Mouse (Mus musculus) embryonic facial prominence, embryonic 11.5 days (tissue): ENCODE data around the gene Tmigd3. TPM values are rescaled to one million over a fixed set of nuclear protein-coding genes. Genes with fewer than 3 reads are reported as not detected.

Source experiments
- ATAC-seq: fragments of 200-750 bp; cut with Nextera tagmentation; replicated peaks from 2 replicates; pipeline ENCODE4 v1.8.0; 2017; ENCODE audit warnings: low read depth; ENCODE audit not compliant: insufficient number of reproducible peaks, low FRiP score, low TSS enrichment
- DNase-seq: peaks from one replicate; pipeline ENCODE4 v3.0.0-alpha.2; 2015; ENCODE audit warnings: low spot score
- H3K27ac ChIP-seq: fragments of 300-500 bp; sonication (generic); replicated peaks from 2 replicates; pipeline ENCODE4 v1.5.1; 2014; ENCODE audit warnings: mild to moderate bottlenecking, low read depth, low read length, control low read depth
- H3K27me3 ChIP-seq: fragments of 300-500 bp; sonication (generic); 2 replicates; pipeline ENCODE4 v1.6.1; 2014; ENCODE audit warnings: mild to moderate bottlenecking, low read length, moderate library complexity, mixed read lengths; ENCODE audit not compliant: control insufficient read depth, insufficient read depth
- H3K36me3 ChIP-seq: fragments of 300-500 bp; sonication (generic); replicated peaks from 2 replicates; pipeline ENCODE4 v1.6.1; 2014; ENCODE audit warnings: low read depth, mild to moderate bottlenecking, low read length, moderate library complexity, mixed read lengths; ENCODE audit not compliant: control insufficient read depth, insufficient read depth
- H3K4me1 ChIP-seq: fragments of 300-500 bp; sonication (generic); 2 replicates; pipeline ENCODE4 v1.6.1; 2014; ENCODE audit warnings: low read length, mixed read lengths; ENCODE audit not compliant: control insufficient read depth, insufficient read depth
- H3K4me2 ChIP-seq: fragments of 300-500 bp; sonication (generic); 2 replicates; pipeline ENCODE4 v1.6.1; 2014; ENCODE audit warnings: low read depth, mild to moderate bottlenecking, control low read depth, low read length, moderate library complexity
- H3K4me3 ChIP-seq: fragments of 300-500 bp; sonication (generic); 2 replicates; pipeline ENCODE4 v1.5.1; 2014; ENCODE audit warnings: low read depth, low read length, control low read depth
- H3K9ac ChIP-seq: fragments of 300-500 bp; sonication (generic); replicated peaks from 2 replicates; pipeline ENCODE4 v1.6.1; 2014; ENCODE audit warnings: mild to moderate bottlenecking, control low read depth, low read length
- H3K9me3 ChIP-seq: fragments of 300-500 bp; sonication (generic); replicated peaks from 2 replicates; pipeline ENCODE4 v1.6.1; 2016; ENCODE audit warnings: mild to moderate bottlenecking, low read length, inconsistent platforms, mixed read lengths; ENCODE audit not compliant: control insufficient read depth
- WGBS: fragments of 180-500 bp; shearing (Covaris S2); extraction: QIAGEN DNeasy Blood & Tissue Kit; methylation state at CpG from one replicate; pipeline ENCODE4 v1.1.7; 2014; 5-methylcytosine and 5-hydroxymethylcytosine counted together
- polyA plus RNA-seq: library from polyadenylated mRNA; unstranded; fragments of >200 nt; fragmentation: Nextera tagmentation; extraction: Ambion mirVana; gene quantifications from 2 replicates; pipeline ENCODE4 v1.2.1, GENCODE M21; 2014

Tmigd3 gene
- polyA plus RNA-seq, 1 experiment from 2014 or later: not detected

DNA sequence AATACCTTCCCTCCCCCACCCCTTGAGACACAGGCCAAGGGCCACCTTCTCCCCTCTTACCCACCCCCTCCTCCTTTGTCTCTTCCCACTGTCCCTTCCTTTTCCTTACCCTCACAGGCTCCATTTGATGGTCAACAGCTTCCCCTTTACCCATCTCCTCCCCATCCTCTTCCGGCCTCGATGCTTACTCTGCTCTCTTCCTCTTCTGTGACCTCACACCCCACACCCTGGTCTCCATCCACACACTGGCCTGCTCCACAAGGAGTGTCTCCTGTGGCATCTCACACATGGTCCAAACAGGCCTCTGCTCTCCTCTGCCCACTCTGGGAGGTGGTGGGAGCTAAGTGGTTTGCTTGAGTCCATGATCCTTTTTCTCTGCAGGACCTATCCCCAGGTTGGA is 7.2 kb downstream of the Tmigd3 start:
- H3K4me2 ChIP-seq: no peak overlapping the region
- H3K27me3 ChIP-seq: no peaks in the 10 kb centered on the region
- ATAC-seq: no peak
- no peaks in the 10 kb centered on the region for H3K4me1 ChIP-seq
- no peak overlapping the region for H3K27ac ChIP-seq
- DNase-seq: no peak
- H3K9ac ChIP-seq: no peak overlapping the region
- WGBS: 76% methylated on average over 2 of the region's 2 CpGs
- H3K36me3 ChIP-seq: no peaks in the 10 kb centered on the region
- no peak overlapping the region for H3K4me3 ChIP-seq
- H3K9me3 ChIP-seq: no peaks in the 10 kb centered on the region

DNA sequence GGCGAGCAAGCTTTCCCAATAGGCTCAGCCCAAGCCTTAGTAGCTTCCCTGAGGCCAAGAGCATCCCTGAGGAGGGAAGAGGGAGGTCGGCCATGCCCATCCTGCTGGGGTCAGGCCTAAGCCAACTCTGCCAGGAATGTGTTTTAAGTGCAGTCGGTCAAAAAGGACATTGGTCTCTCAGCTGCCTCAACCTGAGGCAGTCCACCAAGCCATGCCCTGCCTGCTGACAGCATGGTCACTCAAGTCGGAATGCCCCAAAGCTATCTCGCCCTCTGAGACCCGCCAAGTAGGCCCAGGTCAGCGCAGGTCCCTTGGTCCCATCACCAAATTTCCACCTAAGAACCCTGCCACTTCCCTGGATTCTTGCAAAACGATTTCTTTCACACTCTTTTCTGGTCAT is 8.0 kb downstream of the Tmigd3 start:
- no peak overlapping the region for H3K9ac ChIP-seq
- no peaks in the 10 kb centered on the region for H3K4me1 ChIP-seq
- H3K27ac ChIP-seq: no peak overlapping the region
- H3K27me3 ChIP-seq: no peaks in the 10 kb centered on the region
- no peak for DNase-seq
- H3K9me3 ChIP-seq: no peaks in the 10 kb centered on the region
- no peak overlapping the region for H3K4me3 ChIP-seq
- ATAC-seq: no peak
- H3K36me3 ChIP-seq: no peaks in the 10 kb centered on the region
- no peak overlapping the region for H3K4me2 ChIP-seq
- 79% methylated on average over 8 of the region's 8 CpGs for WGBS

DNA sequence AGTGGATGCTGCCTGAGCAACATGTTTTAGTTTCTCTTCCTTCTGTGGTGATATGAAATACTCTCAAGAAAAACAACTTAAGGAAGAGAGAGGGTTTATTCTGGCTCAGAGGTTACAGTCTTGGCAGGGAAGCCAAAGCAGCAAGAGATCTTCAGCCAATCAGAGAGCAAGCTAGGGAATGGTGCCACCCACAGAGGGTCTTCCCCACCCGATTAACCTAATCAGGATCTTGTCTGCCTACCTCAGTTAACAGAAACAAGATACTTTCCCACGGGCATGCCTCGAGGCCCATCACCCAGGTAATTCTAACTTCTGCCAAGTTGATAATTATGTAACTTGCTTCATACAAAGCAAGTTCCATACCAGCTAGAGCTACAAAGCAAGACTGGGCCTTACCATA is 9.7 kb downstream of the Tmigd3 start:
- Histone ChIP-seq H3K4me1 (no peaks in the 10 kb centered on the region), H3K27ac (no peak overlapping the region), H3K9ac (no peak overlapping the region), H3K27me3 (no peaks in the 10 kb centered on the region), H3K4me3 (no peak overlapping the region), H3K4me2 (no peak overlapping the region), H3K36me3 (no peaks in the 10 kb centered on the region), H3K9me3 (no peaks in the 10 kb centered on the region)
- ATAC-seq: no peak
- DNase-seq: no peak
- WGBS: 61% methylated on average over 3 of the region's 3 CpGs

DNA sequence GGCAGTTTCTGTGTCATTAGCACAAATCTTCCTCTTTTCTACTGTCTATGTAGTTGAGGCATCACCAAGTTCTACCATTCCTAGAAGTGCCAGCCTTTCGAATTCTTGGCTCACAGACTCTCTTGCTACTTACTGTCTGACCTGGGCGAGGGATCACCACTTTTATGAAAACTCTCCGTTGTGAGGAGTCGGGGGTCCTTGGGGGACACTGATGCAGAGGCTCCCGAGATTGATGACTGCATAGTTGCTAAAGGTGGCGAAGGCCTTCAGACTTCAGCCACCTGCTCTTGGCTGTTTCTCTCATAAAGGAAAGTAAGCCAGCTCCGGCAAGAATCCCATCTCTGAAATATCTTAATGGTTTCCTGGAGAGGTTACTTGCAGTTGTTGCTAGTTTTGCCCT is 11.4 kb downstream of the Tmigd3 start:
- no peak for ATAC-seq
- no peak for DNase-seq
- no peaks in the 10 kb centered on the region for H3K36me3 ChIP-seq
- no peak overlapping the region for H3K9ac ChIP-seq
- no peaks in the 10 kb centered on the region for H3K27me3 ChIP-seq
- no peak overlapping the region for H3K4me3 ChIP-seq
- no peaks in the 10 kb centered on the region for H3K4me1 ChIP-seq
- no peak overlapping the region for H3K4me2 ChIP-seq
- 88% methylated on average over 7 of the region's 7 CpGs for WGBS
- H3K9me3 ChIP-seq: no peaks in the 10 kb centered on the region
- H3K27ac ChIP-seq: no peak overlapping the region

DNA sequence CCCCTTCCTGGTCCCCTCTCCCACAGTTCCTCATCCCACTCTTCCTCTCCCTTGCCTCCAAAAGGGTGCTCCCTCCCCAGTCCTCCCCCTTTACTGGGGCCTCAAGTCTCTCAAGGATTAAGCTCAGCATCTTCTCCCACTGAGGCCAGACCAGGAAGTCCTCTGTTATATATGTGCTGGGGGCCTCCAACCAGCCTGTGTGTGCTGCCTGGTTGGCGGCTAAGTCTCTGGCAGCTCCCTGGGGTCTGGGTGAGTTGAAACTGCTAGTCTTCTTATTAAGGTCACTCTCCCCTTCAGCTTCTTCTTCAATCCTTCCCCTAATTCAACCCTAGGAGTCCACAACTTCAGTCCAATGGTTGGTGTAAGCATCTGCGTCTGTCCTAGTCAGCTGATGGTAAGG is 12.4 kb downstream of the Tmigd3 start:
- Histone ChIP-seq H3K4me1 (no peaks in the 10 kb centered on the region), H3K4me3 (no peak overlapping the region), H3K9ac (no peak overlapping the region), H3K4me2 (no peak overlapping the region), H3K9me3 (no peaks in the 10 kb centered on the region), H3K27ac (no peak overlapping the region), H3K27me3 (no peaks in the 10 kb centered on the region), H3K36me3 (no peaks in the 10 kb centered on the region)
- ATAC-seq (no peak), DNase-seq (no peak)
- 98% methylated on average over 2 of the region's 2 CpGs for WGBS

DNA sequence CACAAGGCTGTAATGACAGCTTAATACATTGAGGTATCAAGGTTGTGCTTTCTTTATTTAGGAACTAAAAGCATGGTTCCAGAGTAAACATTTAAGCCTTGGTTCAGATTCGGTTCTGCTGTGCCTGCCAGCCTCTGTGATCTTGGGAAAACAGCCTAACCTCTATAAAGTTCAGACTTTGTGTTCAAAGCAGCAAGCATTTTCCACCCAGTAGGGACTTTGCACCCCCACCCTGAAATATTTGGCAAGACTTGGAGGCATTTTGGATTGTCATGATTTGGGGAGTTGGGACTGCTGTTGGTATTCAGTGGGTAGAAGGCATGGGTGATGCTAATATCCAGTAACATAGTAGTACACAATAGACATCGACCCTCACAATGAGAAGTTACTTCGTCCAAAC is 18.3 kb downstream of the Tmigd3 start:
- DNase-seq (no peak), ATAC-seq (no peak)
- Histone ChIP-seq H3K27me3 (no peaks in the 10 kb centered on the region), H3K4me3 (no peak overlapping the region), H3K9me3 (no peaks in the 10 kb centered on the region), H3K9ac (no peak overlapping the region), H3K27ac (no peak overlapping the region), H3K4me1 (peaks cover under 1% of the 10 kb centered on the region; the same call in 1 of the 2 replicates), H3K4me2 (no peak overlapping the region), H3K36me3 (no peaks in the 10 kb centered on the region)
- 73% methylated on average over 3 of the region's 3 CpGs for WGBS

DNA sequence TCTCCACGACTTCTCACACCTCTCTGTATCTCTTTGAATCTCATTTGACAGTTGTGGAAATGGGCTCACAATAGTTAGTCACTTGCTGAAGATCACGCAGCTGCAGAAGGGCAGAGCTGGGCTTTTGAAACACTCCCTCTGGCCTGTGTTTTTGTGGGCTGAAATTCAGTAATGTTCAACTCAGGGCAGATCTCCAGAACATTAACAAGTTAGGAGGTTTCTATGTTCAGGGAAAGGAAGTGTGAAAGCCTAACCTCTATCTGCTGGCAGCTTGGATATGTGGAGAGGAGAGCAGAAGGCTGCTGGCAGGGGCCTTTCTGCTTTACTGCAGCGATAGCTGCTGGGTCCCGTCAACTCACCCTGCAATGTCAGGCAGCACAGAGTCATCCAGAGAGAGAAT is 19.5 kb downstream of the Tmigd3 start:
- H3K4me3 ChIP-seq: no peak overlapping the region
- ATAC-seq (no peak), DNase-seq (no peak)
- no peak overlapping the region for H3K27ac ChIP-seq
- 72% methylated on average over 4 of the region's 4 CpGs for WGBS
- H3K9me3 ChIP-seq: no peaks in the 10 kb centered on the region
- H3K4me2 ChIP-seq: no peak overlapping the region
- no peak overlapping the region for H3K9ac ChIP-seq
- no peaks in the 10 kb centered on the region for H3K36me3 ChIP-seq
- H3K4me1 ChIP-seq: peaks cover 3% of the 10 kb centered on the region; the same call in 1 of the 2 replicates
- no peaks in the 10 kb centered on the region for H3K27me3 ChIP-seq

DNA sequence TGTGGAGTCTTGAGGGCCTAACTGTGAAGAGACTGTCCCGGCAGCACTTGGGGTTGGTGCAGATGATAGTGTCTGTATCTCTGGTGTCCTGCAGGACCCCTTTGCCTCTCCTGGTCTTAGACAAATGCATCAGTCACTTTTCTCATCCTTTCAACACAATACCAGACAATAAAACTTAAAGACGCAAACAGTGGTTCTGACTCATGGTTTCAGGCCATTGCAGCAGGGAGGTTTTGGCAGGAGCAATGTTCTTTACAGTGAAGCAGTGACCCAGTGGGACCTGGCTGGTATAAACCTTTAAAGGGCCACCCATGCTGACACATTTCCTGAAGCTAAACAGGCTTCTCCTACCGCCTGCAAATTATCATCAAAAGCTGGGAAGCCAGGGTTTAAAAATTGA is 20.4 kb downstream of the Tmigd3 start:
- no peak for DNase-seq
- no peak for ATAC-seq
- Histone ChIP-seq H3K27me3 (no peaks in the 10 kb centered on the region), H3K36me3 (no peaks in the 10 kb centered on the region), H3K4me1 (peaks cover 3% of the 10 kb centered on the region; the same call in 1 of the 2 replicates), H3K27ac (no peak overlapping the region), H3K4me2 (no peak overlapping the region), H3K9ac (no peak overlapping the region), H3K4me3 (no peak overlapping the region), H3K9me3 (no peaks in the 10 kb centered on the region)
- WGBS: 75% methylated on average over 3 of the region's 3 CpGs
